Mouse (Mus musculus) thymus, postnatal 14 days (tissue): ENCODE measurements around the gene Cabp2.
A peak's percentile ranks its signal among the peaks of the same experiment; 100 is the strongest.

Source experiments
- DNase-seq: peaks from one replicate; pipeline ENCODE4 v3.0.0; 2021

Cabp2 gene

GRCm38 (mm10) chr19:4083826-4084225, 2.4 kb downstream of the Cabp2 start:
- DNase-seq: no peak

- DNase-seq: no peak
Observed at GRCm38 (mm10) chr19:4084984-4085383, 3.6 kb downstream of the Cabp2 start.

- DNase-seq: no peak
Observed at GRCm38 (mm10) chr19:4086156-4086555, 4.8 kb downstream of the Cabp2 start.

- no peak for DNase-seq
Observed at GRCm38 (mm10) chr19:4087090-4087489, 5.7 kb downstream of the Cabp2 start.

GRCm38 (mm10) chr19:4088146-4088545, 6.8 kb downstream of the Cabp2 start:
- no peak for DNase-seq

GRCm38 (mm10) chr19:4089128-4089527, 7.8 kb downstream of the Cabp2 start:
- no peak for DNase-seq

GRCm38 (mm10) chr19:4090446-4090845, 9.1 kb downstream of the Cabp2 start:
- no peak for DNase-seq

GRCm38 (mm10) chr19:4091383-4091782, 10.0 kb downstream of the Cabp2 start:
- no peak for DNase-seq

GRCm38 (mm10) chr19:4092750-4093149, 11.4 kb downstream of the Cabp2 start:
- no peak for DNase-seq

GRCm38 (mm10) chr19:4093772-4094171, 12.4 kb downstream of the Cabp2 start:
- DNase-seq: no peak

GRCm38 (mm10) chr19:4094348-4094747, 13.0 kb downstream of the Cabp2 start:
- no peak for DNase-seq

- DNase-seq: no peak
Observed at GRCm38 (mm10) chr19:4094774-4095303, 13.5 kb downstream of the Cabp2 start.

- DNase-seq: no peak
Observed at GRCm38 (mm10) chr19:4095802-4096201, 14.4 kb downstream of the Cabp2 start.

GRCm38 (mm10) chr19:4096642-4097440, 15.5 kb downstream of the Cabp2 start, which contains the start of gene Cdk2ap2:
Gene Cdk2ap2, plus strand, starts transcription at chr19:4097182.
- DNase-seq: peak; percentile 99

- peak; percentile 75 for DNase-seq
Observed at GRCm38 (mm10) chr19:4097441-4097825, 16.1 kb downstream of the Cabp2 start.

- DNase-seq: no peak
Observed at GRCm38 (mm10) chr19:4098426-4098825, 17.0 kb downstream of the Cabp2 start.

GRCm38 (mm10) chr19:4099056-4099455, 17.7 kb downstream of the Cabp2 start:
- peak; percentile 96 for DNase-seq

GRCm38 (mm10) chr19:4099837-4100717, 18.7 kb downstream of the Cabp2 start, which contains the start of gene Pitpnm1:
Gene Pitpnm1, plus strand, starts transcription at chr19:4099998.
- peak; percentile 87 for DNase-seq

GRCm38 (mm10) chr19:4100718-4101261, 19.4 kb downstream of the Cabp2 start:
- peak; percentile 75 for DNase-seq

GRCm38 (mm10) chr19:4101466-4101865, 20.1 kb downstream of the Cabp2 start:
- DNase-seq: no peak

- no peak for DNase-seq
Observed at GRCm38 (mm10) chr19:4102049-4102448, 20.7 kb downstream of the Cabp2 start.

GRCm38 (mm10) chr19:4102626-4103025, 21.2 kb downstream of the Cabp2 start:
- DNase-seq: no peak

- no peak for DNase-seq
Observed at GRCm38 (mm10) chr19:4103294-4103693, 21.9 kb downstream of the Cabp2 start.
